Mouse (Mus musculus): ENCODE data around the gene Apln. TPM values are rescaled to one million over a fixed set of nuclear protein-coding genes. Genes with fewer than 3 reads are reported as not detected.

The Apln gene
- 0.17 TPM in 1 of 2 replicates, not detected in the other for polyA plus RNA-seq (2012; ENCODE audit: insufficient read depth, insufficient read length, missing spikeins)

DNA sequence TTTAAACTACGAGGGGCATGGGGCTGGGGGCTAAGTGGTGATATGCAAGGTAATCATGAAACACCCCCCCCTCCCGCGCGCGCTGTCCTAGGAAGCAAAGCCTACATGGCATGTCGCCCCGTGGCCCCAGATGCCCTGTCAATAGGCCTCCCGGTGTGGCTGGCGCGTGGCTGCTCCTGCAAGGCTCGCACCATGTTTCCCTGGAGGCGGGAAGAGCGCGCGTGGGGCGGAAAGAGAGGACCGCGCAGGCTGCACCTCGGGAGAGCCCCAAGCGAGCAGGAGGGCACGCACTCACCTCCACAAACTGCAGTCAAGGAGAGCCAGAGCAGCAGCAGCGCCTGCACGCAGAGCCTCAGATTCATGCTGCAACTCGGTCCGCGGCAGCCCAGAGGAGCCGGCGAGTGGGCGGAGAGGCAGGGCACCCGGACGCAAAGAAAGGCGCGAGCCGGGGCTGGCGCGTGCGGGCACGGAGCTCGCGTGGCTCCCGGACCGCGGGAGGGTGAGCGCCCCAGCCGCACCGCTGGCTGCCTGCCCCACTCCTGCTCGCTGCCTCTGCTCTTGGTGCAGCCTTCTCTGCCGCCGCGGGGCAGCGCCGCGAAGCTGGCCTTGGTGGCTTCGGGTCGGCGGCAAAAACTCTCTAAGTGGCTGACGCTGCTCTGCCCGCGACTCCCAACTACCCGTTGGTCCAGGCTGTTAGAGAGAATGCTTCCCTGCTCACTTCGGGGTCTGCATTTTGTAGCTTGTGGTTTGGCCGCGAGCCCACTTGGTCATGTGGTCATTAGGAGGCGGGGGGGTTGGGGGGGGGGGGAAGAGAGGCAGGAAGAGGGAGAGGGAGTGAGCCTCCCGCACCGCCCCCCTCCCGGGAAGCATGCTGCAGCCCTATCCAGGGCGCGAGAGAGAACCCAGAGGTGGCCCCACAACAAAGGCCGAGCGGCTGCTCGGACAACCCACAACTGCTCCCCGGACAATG, at the start of gene Apln:
TSS of gene Apln (minus strand) at position 710 of the 970 bp plus-strand sequence.
- H3K4me3 ChIP-seq (ENCODE audit: insufficient read depth, low read length): peak within 1 kb of the TSS; percentile 49
- no peak within 1 kb of the TSS for H3K27ac ChIP-seq (ENCODE audit: insufficient read depth, low read depth, low read length)
- H3K4me1 ChIP-seq (ENCODE audit: control insufficient read depth, insufficient read depth, low read length): no peaks in the 10 kb centered on the region
- no peak for TF ChIP-seq CTCF (IDR thresholded peaks at IDR 0.05; ENCODE audit: low read depth, low read length)
- TF ChIP-seq POLR2A (IDR thresholded peaks at IDR 0.05; ENCODE audit: borderline replicate concordance, low read depth, low read length): no peak

DNA sequence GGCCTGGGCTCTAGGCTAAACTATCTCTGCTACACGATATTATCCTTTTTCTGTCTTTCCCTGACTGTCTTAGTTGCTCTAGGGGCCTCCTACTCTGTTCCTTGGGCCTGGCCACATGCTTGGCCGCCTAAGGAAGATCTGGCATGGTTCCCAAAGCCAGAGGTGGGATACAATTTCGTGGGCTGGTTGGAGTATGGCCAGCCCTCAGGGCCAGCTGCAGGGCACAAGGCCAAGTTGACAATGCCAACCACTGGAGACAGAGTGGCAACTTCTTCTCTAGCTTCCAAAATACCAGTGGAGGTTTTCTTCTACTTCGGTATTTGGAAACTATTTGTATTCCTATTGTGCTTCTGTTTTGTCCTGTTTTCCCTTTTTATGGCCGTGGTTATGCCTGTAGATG, 47.7 kb upstream of the Apln start:
- H3K4me3 ChIP-seq (ENCODE audit: insufficient read depth, low read length): no peak overlapping the region
- no peak overlapping the region for H3K27ac ChIP-seq (ENCODE audit: insufficient read depth, low read depth, low read length)
- H3K4me1 ChIP-seq (ENCODE audit: control insufficient read depth, insufficient read depth, low read length): no peaks in the 10 kb centered on the region
- TF ChIP-seq CTCF (IDR thresholded peaks at IDR 0.05; ENCODE audit: low read depth, low read length) (no peak), POLR2A (IDR thresholded peaks at IDR 0.05; ENCODE audit: borderline replicate concordance, low read depth, low read length) (no peak)

DNA sequence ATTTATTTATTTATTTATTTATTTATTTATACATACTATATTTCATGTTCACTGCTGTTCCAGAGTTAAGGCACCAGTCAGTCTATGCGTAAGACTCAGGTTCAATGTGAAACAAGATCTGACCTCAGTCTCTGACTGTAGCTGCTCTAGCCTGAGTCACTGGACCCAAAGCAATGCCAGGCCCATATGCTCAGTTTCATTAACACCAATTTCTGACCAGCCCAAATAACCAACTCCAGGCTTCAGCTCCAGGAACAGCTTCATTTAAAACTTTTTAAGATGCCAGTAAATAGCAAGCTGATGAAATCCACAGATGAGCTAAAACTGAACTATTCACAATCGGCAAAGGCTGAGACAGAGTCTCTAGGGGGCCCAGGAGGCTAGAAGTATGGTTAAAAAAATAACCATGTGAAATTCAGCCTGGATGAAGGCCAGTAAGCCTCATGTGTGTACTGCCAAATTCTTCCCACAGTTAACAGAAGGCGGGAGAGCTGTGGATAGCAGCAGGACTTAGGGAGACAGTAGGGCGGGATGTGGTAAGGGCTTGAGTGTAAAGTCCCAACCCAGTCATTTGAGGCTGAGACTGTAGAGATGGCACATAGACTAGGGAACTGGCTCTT, 42.3 kb upstream of the Apln start:
- H3K4me3 ChIP-seq (ENCODE audit: insufficient read depth, low read length): no peak overlapping the region
- H3K27ac ChIP-seq (ENCODE audit: insufficient read depth, low read depth, low read length): no peak overlapping the region
- H3K4me1 ChIP-seq (ENCODE audit: control insufficient read depth, insufficient read depth, low read length): no peaks in the 10 kb centered on the region
- no peak for TF ChIP-seq POLR2A (IDR thresholded peaks at IDR 0.05; ENCODE audit: borderline replicate concordance, low read depth, low read length)
- TF ChIP-seq CTCF (IDR thresholded peaks at IDR 0.05; ENCODE audit: low read depth, low read length): no peak

DNA sequence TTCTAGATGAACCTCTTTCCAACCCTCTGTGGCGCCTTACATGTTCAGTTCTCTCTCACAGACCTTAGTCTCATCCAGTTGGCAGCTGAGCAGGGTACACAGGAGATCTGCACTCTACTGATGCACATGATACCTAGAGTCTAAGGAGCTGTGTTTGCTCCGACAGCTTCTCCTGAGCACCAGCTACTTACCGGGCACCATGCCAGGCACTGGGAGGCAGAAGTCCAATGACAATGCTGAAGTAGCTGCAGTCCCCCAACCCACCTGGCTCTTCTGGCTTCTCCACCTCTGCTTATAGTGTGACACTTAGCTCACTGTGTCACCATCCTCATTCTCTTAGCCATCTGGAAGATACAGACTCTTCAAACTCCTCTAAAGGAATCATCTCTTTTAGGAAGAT, 40.0 kb upstream of the Apln start:
- H3K4me3 ChIP-seq (ENCODE audit: insufficient read depth, low read length): no peak overlapping the region
- no peaks in the 10 kb centered on the region for H3K4me1 ChIP-seq (ENCODE audit: control insufficient read depth, insufficient read depth, low read length)
- no peak for TF ChIP-seq POLR2A (IDR thresholded peaks at IDR 0.05; ENCODE audit: borderline replicate concordance, low read depth, low read length)
- TF ChIP-seq CTCF (IDR thresholded peaks at IDR 0.05; ENCODE audit: low read depth, low read length): no peak
- H3K27ac ChIP-seq (ENCODE audit: insufficient read depth, low read depth, low read length): no peak overlapping the region

DNA sequence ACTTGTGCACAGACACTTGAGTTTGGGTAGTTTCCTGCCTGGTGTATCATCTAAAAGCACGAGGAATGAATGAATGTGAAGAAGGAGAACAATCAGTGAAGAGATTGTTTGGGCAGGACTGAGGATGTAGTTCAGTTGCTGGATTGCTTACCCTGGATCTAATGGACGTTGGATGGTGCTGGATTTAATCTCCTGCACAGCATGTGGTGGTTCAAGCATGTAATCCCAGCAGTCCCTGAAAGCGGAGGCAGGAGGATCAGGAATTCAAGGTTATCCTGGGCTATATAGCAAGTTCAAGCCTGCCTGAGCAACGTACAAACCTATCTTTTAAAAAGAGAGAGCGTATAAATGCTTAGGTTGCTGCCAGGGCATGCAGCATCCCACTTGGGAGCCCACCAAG, 37.7 kb upstream of the Apln start:
- Histone ChIP-seq H3K27ac (ENCODE audit: insufficient read depth, low read depth, low read length) (no peak overlapping the region), H3K4me1 (ENCODE audit: control insufficient read depth, insufficient read depth, low read length) (no peaks in the 10 kb centered on the region), H3K4me3 (ENCODE audit: insufficient read depth, low read length) (no peak overlapping the region)
- TF ChIP-seq CTCF (IDR thresholded peaks at IDR 0.05; ENCODE audit: low read depth, low read length): no peak
- TF ChIP-seq POLR2A (IDR thresholded peaks at IDR 0.05; ENCODE audit: borderline replicate concordance, low read depth, low read length): no peak

DNA sequence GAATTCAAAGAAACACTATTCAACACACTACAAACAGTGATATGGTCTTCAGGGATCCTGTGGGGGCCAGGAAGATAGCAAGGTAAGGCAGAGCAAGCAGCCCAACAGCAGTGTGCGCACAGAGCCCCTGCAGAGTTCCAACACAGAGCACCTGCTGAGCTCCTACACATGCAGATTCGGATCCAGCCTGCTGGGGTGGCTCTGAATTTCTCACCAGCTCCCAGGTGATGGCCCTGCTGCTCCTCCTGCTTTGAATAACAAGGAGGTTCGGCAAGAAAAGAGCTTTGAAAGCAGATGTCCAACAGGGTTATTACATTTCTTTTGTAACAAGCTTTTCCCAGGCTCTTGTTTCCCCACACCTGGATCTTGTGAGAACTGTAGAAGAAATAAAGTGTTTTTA, 37.3 kb upstream of the Apln start:
- H3K4me1 ChIP-seq (ENCODE audit: control insufficient read depth, insufficient read depth, low read length): no peaks in the 10 kb centered on the region
- no peak overlapping the region for H3K4me3 ChIP-seq (ENCODE audit: insufficient read depth, low read length)
- no peak overlapping the region for H3K27ac ChIP-seq (ENCODE audit: insufficient read depth, low read depth, low read length)
- TF ChIP-seq CTCF (IDR thresholded peaks at IDR 0.05; ENCODE audit: low read depth, low read length) (no peak), POLR2A (IDR thresholded peaks at IDR 0.05; ENCODE audit: borderline replicate concordance, low read depth, low read length) (no peak)

DNA sequence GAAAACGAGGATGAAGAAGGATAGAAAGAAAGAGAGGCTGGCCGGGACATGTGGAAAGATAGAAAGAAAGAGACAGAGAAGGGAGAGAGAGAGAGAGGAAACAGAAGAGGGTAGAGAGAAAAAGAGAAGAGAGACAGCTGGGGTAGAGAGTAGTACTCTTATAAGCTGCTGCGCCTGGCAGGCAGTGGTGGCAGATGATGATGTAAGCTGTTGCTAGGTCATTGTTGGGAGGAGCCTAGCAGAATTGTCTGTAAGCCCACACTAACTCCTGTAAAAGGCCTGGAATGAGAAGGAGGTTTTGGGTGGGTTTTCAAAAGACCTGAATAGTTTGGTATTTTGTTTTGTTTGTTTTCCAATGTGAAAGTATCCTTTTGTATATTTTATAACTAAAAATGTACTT, 32.2 kb upstream of the Apln start:
- Histone ChIP-seq H3K4me3 (ENCODE audit: insufficient read depth, low read length) (no peak overlapping the region), H3K27ac (ENCODE audit: insufficient read depth, low read depth, low read length) (no peak overlapping the region), H3K4me1 (ENCODE audit: control insufficient read depth, insufficient read depth, low read length) (no peaks in the 10 kb centered on the region)
- TF ChIP-seq POLR2A (IDR thresholded peaks at IDR 0.05; ENCODE audit: borderline replicate concordance, low read depth, low read length) (no peak), CTCF (IDR thresholded peaks at IDR 0.05; ENCODE audit: low read depth, low read length) (no peak)

DNA sequence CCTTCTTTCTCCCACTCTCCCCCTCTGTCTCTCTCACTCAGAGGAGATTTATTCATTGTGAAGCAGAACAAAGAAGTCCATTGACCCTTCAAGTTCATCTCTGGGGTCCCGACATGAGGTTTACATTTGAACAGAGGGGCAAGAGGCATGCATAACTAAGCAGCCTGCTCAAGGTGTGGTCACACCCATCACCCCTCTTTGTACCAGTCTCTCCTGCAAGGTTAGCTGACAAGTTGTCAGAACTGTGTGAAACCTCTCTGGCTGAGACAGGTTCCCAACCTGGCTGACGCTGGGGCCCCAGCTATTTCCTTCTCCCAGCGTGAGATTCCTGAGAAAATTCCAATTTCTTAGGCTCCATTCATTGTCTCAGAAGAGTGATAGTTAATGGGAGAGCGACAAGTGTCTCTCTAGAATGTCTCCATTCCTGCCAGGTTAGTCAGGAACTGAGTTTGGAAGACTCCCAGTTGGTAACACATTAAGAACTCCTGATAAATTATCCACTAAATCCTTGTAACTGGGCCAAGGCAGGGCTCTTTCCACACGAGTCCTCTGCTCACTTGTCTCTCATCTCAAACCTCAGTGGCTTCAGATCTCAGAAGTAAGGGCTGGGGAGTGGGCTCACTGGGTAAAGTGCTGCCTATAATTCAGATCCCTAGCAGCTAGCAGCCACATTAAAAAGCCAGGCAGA, 29.7 kb upstream of the Apln start:
- H3K4me3 ChIP-seq (ENCODE audit: insufficient read depth, low read length): no peak overlapping the region
- H3K4me1 ChIP-seq (ENCODE audit: control insufficient read depth, insufficient read depth, low read length): no peaks in the 10 kb centered on the region
- TF ChIP-seq CTCF (IDR thresholded peaks at IDR 0.05; ENCODE audit: low read depth, low read length) (no peak), POLR2A (IDR thresholded peaks at IDR 0.05; ENCODE audit: borderline replicate concordance, low read depth, low read length) (no peak)
- no peak overlapping the region for H3K27ac ChIP-seq (ENCODE audit: insufficient read depth, low read depth, low read length)

DNA sequence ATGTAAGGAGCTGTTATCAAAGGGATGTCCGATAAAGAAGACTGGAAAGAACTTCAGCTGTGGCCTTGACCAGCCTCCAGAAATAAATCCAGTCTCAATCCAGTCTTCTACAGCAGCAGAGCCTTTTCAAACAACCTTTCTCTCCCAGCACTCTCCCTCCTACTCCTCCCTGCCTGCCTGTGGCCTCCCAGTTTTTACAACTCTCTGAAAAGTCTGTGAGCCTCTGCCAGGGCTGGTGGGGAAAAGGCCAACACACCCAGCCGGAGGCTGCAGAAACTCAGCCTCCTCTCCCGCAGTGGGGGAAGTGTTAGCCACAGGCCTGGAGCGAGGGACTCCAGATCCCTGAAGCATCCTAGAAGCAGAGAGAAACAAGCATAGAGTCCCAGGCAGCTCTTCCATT, 27.8 kb upstream of the Apln start:
- no peak for TF ChIP-seq CTCF (IDR thresholded peaks at IDR 0.05; ENCODE audit: low read depth, low read length)
- TF ChIP-seq POLR2A (IDR thresholded peaks at IDR 0.05; ENCODE audit: borderline replicate concordance, low read depth, low read length): no peak
- Histone ChIP-seq H3K4me3 (ENCODE audit: insufficient read depth, low read length) (no peak overlapping the region), H3K4me1 (ENCODE audit: control insufficient read depth, insufficient read depth, low read length) (no peaks in the 10 kb centered on the region), H3K27ac (ENCODE audit: insufficient read depth, low read depth, low read length) (no peak overlapping the region)

Measured in bone marrow macrophage, adult 2 months (primary cell).